Mouse (Mus musculus) retina, postnatal 7 days (tissue): Measurements from ENCODE around the gene Arhgap15.

Source experiments
- DNase-seq: peaks from one replicate; pipeline ENCODE4 v3.0.0-alpha.2; 2012; ENCODE audit warnings: low read depth, low spot score

The Arhgap15 gene

GRCm38 (mm10) chr2:44029865-44030264 is 281.2 kb downstream of the Arhgap15 start:
- no peak for DNase-seq

- DNase-seq: no peak
Measured at GRCm38 (mm10) chr2:44039522-44040203, 291.0 kb downstream of the Arhgap15 start.

GRCm38 (mm10) chr2:44044088-44044487 is 295.5 kb downstream of the Arhgap15 start:
- DNase-seq: no peak

- DNase-seq: no peak
Measured at GRCm38 (mm10) chr2:44044634-44045033, 296.0 kb downstream of the Arhgap15 start.

- no peak for DNase-seq
Measured at GRCm38 (mm10) chr2:44045231-44045630, 296.6 kb downstream of the Arhgap15 start.

- no peak for DNase-seq
Measured at GRCm38 (mm10) chr2:44060306-44060705, 311.7 kb downstream of the Arhgap15 start.

GRCm38 (mm10) chr2:44060716-44061115 is 312.1 kb downstream of the Arhgap15 start:
- no peak for DNase-seq

GRCm38 (mm10) chr2:44065067-44065466 is 316.4 kb downstream of the Arhgap15 start:
- no peak for DNase-seq

- DNase-seq: no peak
Measured at GRCm38 (mm10) chr2:44068151-44068840, 319.7 kb downstream of the Arhgap15 start.

- DNase-seq: no peak
Measured at GRCm38 (mm10) chr2:44068906-44069305, 320.3 kb downstream of the Arhgap15 start.

GRCm38 (mm10) chr2:44076570-44076969 is 327.9 kb downstream of the Arhgap15 start:
- no peak for DNase-seq

GRCm38 (mm10) chr2:44080530-44080929 is 331.9 kb downstream of the Arhgap15 start:
- DNase-seq: no peak

- DNase-seq: no peak
Measured at GRCm38 (mm10) chr2:44081241-44081640, 332.6 kb downstream of the Arhgap15 start.

- DNase-seq: no peak
Measured at GRCm38 (mm10) chr2:44084471-44084870, 335.8 kb downstream of the Arhgap15 start.

GRCm38 (mm10) chr2:44086403-44087056 is 337.9 kb downstream of the Arhgap15 start:
- no peak for DNase-seq

- no peak for DNase-seq
Measured at GRCm38 (mm10) chr2:44098552-44098951, 349.9 kb downstream of the Arhgap15 start.

- DNase-seq: no peak
Measured at GRCm38 (mm10) chr2:44102351-44102750, 353.7 kb downstream of the Arhgap15 start.

GRCm38 (mm10) chr2:44103321-44103720 is 354.7 kb downstream of the Arhgap15 start:
- no peak for DNase-seq

GRCm38 (mm10) chr2:44103742-44104141 is 355.1 kb downstream of the Arhgap15 start:
- DNase-seq: no peak

- no peak for DNase-seq
Measured at GRCm38 (mm10) chr2:44104282-44105197, 355.9 kb downstream of the Arhgap15 start.

GRCm38 (mm10) chr2:44105198-44105555 is 356.6 kb downstream of the Arhgap15 start:
- DNase-seq: no peak

- no peak for DNase-seq
Measured at GRCm38 (mm10) chr2:44106359-44106758, 357.7 kb downstream of the Arhgap15 start.
